Mouse (Mus musculus) heart, postnatal 0 days (tissue): ENCODE measurements around the gene P2ry14. TPM values are rescaled to one million over a fixed set of nuclear protein-coding genes. Genes with fewer than 3 reads are reported as not detected.
A peak's percentile ranks its signal among the peaks of the same experiment; 100 is the strongest.
"Not testable (repeated sequence)": the region's sequence is repeated elsewhere in the genome, so short reads cannot be mapped to it uniquely, and the experiment has no call there.

ENCODE experiments used
- ATAC-seq: fragments of 200-750 bp; cut with Nextera tagmentation; 2 replicates; pipeline ENCODE4 v1.8.0; 2017; ENCODE audit warnings: low read depth, moderate number of reproducible peaks, moderate library complexity; ENCODE audit not compliant: insufficient read depth
- DNase-seq: peaks from one replicate; pipeline ENCODE4 v3.0.0-alpha.2; 2016; ENCODE audit warnings: low spot score
- H3K27ac ChIP-seq: fragments of 300-500 bp; sonication (generic); 2 replicates; pipeline ENCODE4 v1.5.1; 2014; ENCODE audit warnings: low read depth, mild to moderate bottlenecking
- H3K27me3 ChIP-seq: fragments of 300-500 bp; sonication (generic); 2 replicates; pipeline ENCODE4 v1.6.1; 2014; ENCODE audit warnings: low read length, mixed read lengths; ENCODE audit not compliant: control insufficient read depth, insufficient read depth
- H3K36me3 ChIP-seq: fragments of 300-500 bp; sonication (generic); replicated peaks from 2 replicates; pipeline ENCODE4 v1.6.1; 2014; ENCODE audit warnings: low read length, mixed read lengths; ENCODE audit not compliant: control insufficient read depth, insufficient read depth
- H3K4me1 ChIP-seq: fragments of 300-500 bp; sonication (generic); 2 replicates; pipeline ENCODE4 v1.6.1; 2014; ENCODE audit warnings: antibody characterized with exemption; ENCODE audit not compliant: control insufficient read depth, insufficient read depth
- H3K4me2 ChIP-seq: fragments of 300-500 bp; sonication (generic); 2 replicates; pipeline ENCODE4 v1.6.1; 2014; ENCODE audit warnings: low read depth, mild to moderate bottlenecking, low read length, moderate library complexity
- H3K4me3 ChIP-seq: fragments of 300-500 bp; sonication (generic); 2 replicates; pipeline ENCODE4 v1.5.1; 2014; ENCODE audit warnings: low read depth, low read length
- H3K9ac ChIP-seq: fragments of 300-500 bp; sonication (generic); replicated peaks from 2 replicates; pipeline ENCODE4 v1.6.1; 2014; ENCODE audit warnings: low read depth, low read length, mixed read lengths
- H3K9me3 ChIP-seq: fragments of 300-500 bp; sonication (generic); replicated peaks from 2 replicates; pipeline ENCODE4 v1.6.1; 2016; ENCODE audit warnings: low read length; ENCODE audit not compliant: control insufficient read depth
- CTCF ChIP-seq: IDR thresholded peaks from 2 replicates; pipeline ENCODE4 v1.5.1; 2016; ENCODE audit warnings: antibody characterized with exemption, control low read depth, low read depth
- EP300 ChIP-seq: IDR thresholded peaks from 2 replicates; pipeline ENCODE4 v1.6.1; 2016; ENCODE audit warnings: antibody characterized with exemption, low read depth
- WGBS: fragments of 180-500 bp; shearing (Covaris S2); extraction: QIAGEN DNeasy Blood & Tissue Kit; methylation state at CpG from one replicate; pipeline ENCODE4 v1.1.7; 2014; 5-methylcytosine and 5-hydroxymethylcytosine counted together
- polyA plus RNA-seq: library from polyadenylated mRNA; unstranded; fragments of >200 nt; fragmentation: Nextera tagmentation; extraction: Ambion mirVana; gene quantifications from 2 replicates; pipeline ENCODE4 v1.2.1, GENCODE M21; 2015
- total RNA-seq: library from RNA; depleted of rRNA; stranded (reverse); fragments of >200 nt; gene quantifications from 2 replicates; pipeline ENCODE4 v1.2.3, GENCODE M21; 2014; ENCODE audit warnings: low replicate concordance; rRNA removed

P2ry14 gene
- total and polyA plus RNA-seq, 2 experiments from 2014 or later, result 1.8 to 3.7 TPM

- Histone ChIP-seq H3K4me3 (no peak overlapping the region), H3K27ac (no peak overlapping the region), H3K4me1 (no peaks in the 10 kb centered on the region), H3K9ac (no peak overlapping the region), H3K36me3 (no peaks in the 10 kb centered on the region), H3K9me3 (no peaks in the 10 kb centered on the region), H3K4me2 (no peak overlapping the region), H3K27me3 (no peaks in the 10 kb centered on the region)
- TF ChIP-seq EP300, result no peak
- TF ChIP-seq CTCF, result no peak
- no peak for DNase-seq
- 61% methylated on average over 11 of the region's 11 CpGs for WGBS
- ATAC-seq, result no peak
These were observed 74.8 kb downstream of the P2ry14 start for GRCm38 (mm10) chr3:59078585-59078984.

GRCm38 (mm10) chr3:59077278-59077677, 76.1 kb downstream of the P2ry14 start:
- no peaks in the 10 kb centered on the region for H3K9me3 ChIP-seq
- H3K36me3 ChIP-seq, result no peaks in the 10 kb centered on the region
- DNase-seq (no peak), ATAC-seq (no peak)
- H3K27me3 ChIP-seq, result no peaks in the 10 kb centered on the region
- H3K4me1 ChIP-seq, result no peaks in the 10 kb centered on the region
- no peak for TF ChIP-seq EP300
- TF ChIP-seq CTCF, result peak; percentile 51
- no peak overlapping the region for H3K27ac ChIP-seq
- H3K4me3 ChIP-seq, result no peak overlapping the region
- no peak overlapping the region for H3K4me2 ChIP-seq
- 48% methylated on average over 4 of the region's 4 CpGs for WGBS
- H3K9ac ChIP-seq, result no peak overlapping the region

GRCm38 (mm10) chr3:59069071-59069470, 84.3 kb downstream of the P2ry14 start:
- H3K36me3 ChIP-seq, H3K4me2 ChIP-seq, H3K9ac ChIP-seq, DNase-seq, H3K4me3 ChIP-seq, H3K27ac ChIP-seq, H3K9me3 ChIP-seq, ATAC-seq, H3K27me3 ChIP-seq, H3K4me1 ChIP-seq: not testable (repeated sequence)
- 66% methylated on average over 1 of the region's 1 CpGs for WGBS
- TF ChIP-seq CTCF, result peak; percentile 23; the same call in 1 of the 2 replicates

- Histone ChIP-seq H3K27me3 (no peaks in the 10 kb centered on the region), H3K4me2 (no peak overlapping the region), H3K36me3 (no peaks in the 10 kb centered on the region), H3K27ac (no peak overlapping the region), H3K9me3 (no peaks in the 10 kb centered on the region), H3K4me3 (no peak overlapping the region), H3K9ac (no peak overlapping the region), H3K4me1 (no peaks in the 10 kb centered on the region)
- DNase-seq (no peak), ATAC-seq (peak; percentile 27; the same call in 1 of the 2 replicates)
- 65% methylated on average over 8 of the region's 8 CpGs for WGBS
- TF ChIP-seq EP300, result no peak
- no peak for TF ChIP-seq CTCF
These were observed 86.7 kb downstream of the P2ry14 start for GRCm38 (mm10) chr3:59066558-59067294.

GRCm38 (mm10) chr3:59065937-59066336, 87.5 kb downstream of the P2ry14 start:
- no peak overlapping the region for H3K27ac ChIP-seq
- no peak for ATAC-seq
- H3K36me3 ChIP-seq, result no peaks in the 10 kb centered on the region
- no peak overlapping the region for H3K9ac ChIP-seq
- no peak for DNase-seq
- no peaks in the 10 kb centered on the region for H3K27me3 ChIP-seq
- H3K4me1 ChIP-seq, result no peaks in the 10 kb centered on the region
- no peak overlapping the region for H3K4me3 ChIP-seq
- TF ChIP-seq EP300, result no peak
- no peak for TF ChIP-seq CTCF
- no peak overlapping the region for H3K4me2 ChIP-seq
- WGBS, result 76% methylated on average over 3 of the region's 3 CpGs
- H3K9me3 ChIP-seq, result no peaks in the 10 kb centered on the region

Other genes starting within 250 kb of the P2ry14 start
- 7.1 and 9.3 TPM in 2 replicates for gene Med12l, start 147.8 kb downstream of the P2ry14 start, total RNA-seq
- 0.97 and 1.2 TPM in 2 replicates for gene Med12l, start 147.8 kb downstream of the P2ry14 start, polyA plus RNA-seq
- gene Gpr171, start 51.8 kb downstream of the P2ry14 start, total RNA-seq, result 0.31 TPM in 1 of 2 replicates, not detected in the other
- 0.29 and 0.33 TPM in 2 replicates for gene Gpr171, start 51.8 kb downstream of the P2ry14 start, polyA plus RNA-seq
- gene Gpr87, start 41.5 kb upstream of the P2ry14 start, total RNA-seq, result not detected in 2 replicates
- not detected in 2 replicates for gene Gpr87, start 41.5 kb upstream of the P2ry14 start, polyA plus RNA-seq
- gene P2ry13, start 57.3 kb upstream of the P2ry14 start, total RNA-seq, result not detected in 2 replicates
- gene P2ry13, start 57.3 kb upstream of the P2ry14 start, polyA plus RNA-seq, result 0.53 and 0.70 TPM in 2 replicates
- 1.4 TPM in 1 of 2 replicates, not detected in the other for gene P2ry12, start 109.3 kb upstream of the P2ry14 start, total RNA-seq
- 0.89 and 0.98 TPM in 2 replicates for gene P2ry12, start 109.3 kb upstream of the P2ry14 start, polyA plus RNA-seq
- gene Igsf10, start 190.8 kb upstream of the P2ry14 start, total RNA-seq, result 2.3 and 4.0 TPM in 2 replicates
- 1.2 and 1.8 TPM in 2 replicates for gene Igsf10, start 190.8 kb upstream of the P2ry14 start, polyA plus RNA-seq